Mouse (Mus musculus): ENCODE data around the gene Ntsr2.
"Not testable (repeated sequence)": the region's sequence is repeated elsewhere in the genome, so short reads cannot be mapped to it uniquely, and the experiment has no call there.

The Ntsr2 gene

GRCm38 (mm10) chr12:16648273-16648672 lies 4.9 kb upstream of the Ntsr2 start:
- no peak for DNase-seq (ENCODE audit: low spot score in 2 of 2)

DNA sequence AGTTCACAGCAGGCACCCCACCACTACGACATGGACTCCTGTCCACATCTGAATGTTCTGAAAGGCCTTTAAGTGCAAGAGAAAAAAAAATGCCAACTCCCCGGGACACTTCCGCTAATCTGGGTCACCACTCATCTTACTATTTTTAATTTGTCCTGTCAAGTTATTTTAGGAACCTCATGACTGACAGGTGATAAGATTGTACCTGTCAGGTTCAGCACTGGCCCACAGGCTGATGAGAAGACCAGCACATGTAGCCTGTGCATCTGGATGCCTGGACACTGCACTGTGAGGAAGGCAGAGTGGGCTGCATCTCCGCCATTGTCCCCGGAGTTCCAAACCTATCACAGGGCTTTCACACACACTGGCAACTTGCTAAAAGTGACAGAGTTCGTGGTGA lies 3.4 kb upstream of the Ntsr2 start:
- DNase-seq (ENCODE audit: low spot score in 2 of 2): no peak

DNA sequence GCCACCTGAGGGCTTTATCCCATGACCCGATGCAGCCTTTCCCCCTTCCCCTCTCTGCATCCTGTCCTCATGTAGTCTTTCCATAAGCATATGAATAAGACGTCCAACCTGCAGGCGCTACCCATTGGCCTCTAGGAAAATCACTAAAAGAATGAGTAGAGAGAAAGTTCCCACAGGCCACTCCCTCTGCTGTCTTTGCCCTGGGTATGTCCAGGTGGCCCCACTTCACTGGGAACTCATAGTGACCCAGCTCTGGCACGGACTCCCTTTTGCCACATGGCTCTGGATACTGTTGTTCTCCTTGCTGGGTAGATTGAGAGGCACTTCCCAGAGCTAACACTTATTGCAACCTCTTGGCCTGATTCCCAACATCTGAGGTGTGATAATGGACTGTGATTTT lies 2.4 kb downstream of the Ntsr2 start:
- no peak for DNase-seq (ENCODE audit: low spot score in 2 of 2)

DNA sequence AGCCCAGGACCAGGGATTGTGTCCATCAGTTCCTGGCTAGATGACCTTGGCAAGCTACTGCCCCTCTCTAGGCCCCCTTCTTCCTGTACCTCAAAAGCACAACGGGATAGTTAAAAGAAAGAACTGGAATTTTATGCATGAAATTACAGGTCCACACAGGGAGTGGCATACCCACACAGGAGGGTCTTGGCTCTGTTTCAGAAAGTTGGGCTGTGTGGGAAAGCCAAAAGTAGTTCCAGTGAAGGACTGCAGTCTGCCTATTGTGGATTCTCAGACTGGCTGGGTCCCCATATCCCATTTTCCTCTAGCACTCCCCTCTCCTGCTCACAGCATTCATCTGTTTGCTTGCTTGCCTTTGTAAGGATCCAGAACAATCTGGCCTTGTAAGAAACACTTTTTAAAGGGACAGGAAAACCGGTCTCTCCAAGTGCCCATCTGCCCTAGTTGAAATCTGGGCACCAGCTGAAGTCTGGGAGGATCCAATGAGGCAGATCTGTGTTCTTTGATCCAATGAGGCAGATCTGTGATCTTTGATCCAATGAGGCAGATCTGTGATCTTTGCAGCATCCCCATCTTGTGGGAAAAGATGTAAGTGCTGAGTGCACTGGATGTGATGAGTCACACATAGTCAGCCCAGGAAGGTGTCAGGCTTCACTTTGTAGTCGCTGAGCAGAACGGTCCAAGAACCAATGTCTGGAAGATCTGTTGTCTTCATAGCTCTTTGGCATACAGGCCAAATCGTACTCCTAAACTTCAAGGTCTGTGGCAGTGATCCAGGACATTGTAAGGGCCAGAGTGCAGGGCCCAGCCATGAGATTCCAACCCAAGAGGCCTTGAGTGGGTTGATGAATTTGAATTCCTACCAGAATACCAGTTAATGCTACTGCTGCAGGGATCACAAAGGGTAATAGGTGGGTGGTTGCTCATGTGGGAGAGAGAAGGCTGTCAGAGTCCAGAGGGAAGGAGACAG lies 4.0 kb downstream of the Ntsr2 start:
- DNase-seq (ENCODE audit: low spot score in 2 of 2): no peak

DNA sequence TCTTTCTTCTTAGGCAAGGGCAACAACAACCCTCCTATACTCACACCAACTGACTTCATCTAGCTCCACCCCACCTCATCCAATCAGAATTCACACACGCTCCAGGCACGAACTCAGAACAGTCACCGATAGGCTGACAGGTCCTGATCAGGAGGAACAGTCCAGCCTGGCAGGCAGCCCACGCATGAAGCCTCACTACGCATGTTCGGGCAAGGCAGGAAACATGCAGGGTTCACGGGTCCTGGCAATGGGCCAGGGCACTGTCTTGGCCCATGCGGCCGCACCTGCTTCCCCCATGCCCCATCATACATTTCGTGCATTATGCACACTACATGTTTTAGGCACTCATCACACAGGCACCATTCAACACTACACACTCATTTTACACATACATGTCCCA lies 8.3 kb downstream of the Ntsr2 start:
- DNase-seq (ENCODE audit: low spot score in 2 of 2): no peak

DNA sequence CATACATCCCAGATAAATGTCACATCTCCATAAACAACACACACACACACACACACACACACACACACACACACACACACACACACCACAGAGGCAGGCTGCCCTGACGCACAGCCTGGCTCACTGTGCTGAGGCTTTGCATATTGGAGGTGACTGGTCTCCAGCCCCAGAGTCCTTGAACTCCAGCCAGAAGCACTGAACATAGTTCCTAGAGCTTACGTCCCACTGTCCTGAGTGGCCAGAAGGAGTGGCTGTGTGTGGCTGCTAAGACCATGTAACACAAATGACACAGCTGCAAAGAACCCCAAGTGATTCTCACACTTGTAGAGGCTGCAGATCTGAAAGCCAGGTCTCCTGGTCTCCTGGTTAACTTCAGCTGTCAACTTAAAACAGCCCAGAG lies 8.8 kb downstream of the Ntsr2 start:
- no peak for DNase-seq (ENCODE audit: low spot score in 2 of 2)

DNA sequence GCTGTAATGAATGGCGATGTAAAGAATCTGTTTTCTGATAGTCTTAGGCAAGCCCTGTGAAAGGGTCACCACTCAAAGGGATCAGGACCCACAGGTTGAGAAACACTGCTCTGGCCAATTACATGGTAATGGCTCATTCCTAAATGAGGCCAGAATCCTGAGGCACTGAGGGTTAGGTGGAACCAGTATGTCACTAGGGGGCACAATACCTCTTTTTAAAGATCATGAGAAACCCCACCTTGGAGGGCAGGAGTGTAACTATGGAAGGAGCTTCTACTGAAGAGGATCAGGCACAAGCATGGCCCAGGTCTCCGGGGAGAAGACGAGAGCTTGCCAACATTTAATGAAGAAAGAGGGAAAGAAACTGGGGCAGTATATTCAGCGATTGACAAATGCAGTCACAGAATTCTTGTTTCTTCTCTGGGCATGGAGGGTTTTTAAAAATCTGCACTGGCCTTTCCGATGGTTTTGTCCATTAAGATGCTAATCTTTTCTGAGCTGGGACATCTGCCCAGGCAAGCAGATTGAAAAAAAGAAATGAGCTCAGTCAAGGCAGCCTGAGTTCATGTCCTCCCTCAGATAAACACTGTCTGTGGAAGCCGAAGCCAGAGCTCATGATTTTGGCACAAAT lies 9.9 kb downstream of the Ntsr2 start:
- no peak for DNase-seq (ENCODE audit: low spot score in 2 of 2)

GRCm38 (mm10) chr12:16665022-16665421 lies 11.8 kb downstream of the Ntsr2 start:
- no peak for DNase-seq (ENCODE audit: low spot score in 2 of 2)

GRCm38 (mm10) chr12:16669176-16669575 lies 16.0 kb downstream of the Ntsr2 start:
- DNase-seq (ENCODE audit: low spot score in 2 of 2): no peak

DNA sequence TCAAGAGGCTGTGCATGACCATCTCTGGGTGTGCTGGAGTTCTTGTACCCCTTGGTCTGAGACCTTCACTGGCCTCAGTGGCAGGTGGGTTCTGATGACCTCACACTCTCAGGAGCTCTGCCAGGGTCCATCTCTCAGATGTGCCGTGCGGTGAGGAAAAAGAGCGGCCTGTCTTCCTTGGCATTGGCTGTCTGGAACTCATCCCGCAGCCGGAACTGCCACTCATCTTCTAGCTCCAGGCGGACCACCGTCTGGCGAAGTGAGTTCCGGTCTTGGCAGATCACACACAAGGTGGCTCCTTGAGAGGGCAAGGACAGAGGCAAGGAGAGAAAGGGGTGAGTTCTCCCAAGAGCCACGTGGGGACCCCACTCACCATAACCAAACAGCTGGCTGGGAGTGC lies 19.1 kb downstream of the Ntsr2 start:
- no peak for DNase-seq (ENCODE audit: low spot score in 2 of 2)

GRCm38 (mm10) chr12:16690631-16691030 lies 37.4 kb downstream of the Ntsr2 start:
- no peak for DNase-seq (ENCODE audit: low spot score in 2 of 2)

DNA sequence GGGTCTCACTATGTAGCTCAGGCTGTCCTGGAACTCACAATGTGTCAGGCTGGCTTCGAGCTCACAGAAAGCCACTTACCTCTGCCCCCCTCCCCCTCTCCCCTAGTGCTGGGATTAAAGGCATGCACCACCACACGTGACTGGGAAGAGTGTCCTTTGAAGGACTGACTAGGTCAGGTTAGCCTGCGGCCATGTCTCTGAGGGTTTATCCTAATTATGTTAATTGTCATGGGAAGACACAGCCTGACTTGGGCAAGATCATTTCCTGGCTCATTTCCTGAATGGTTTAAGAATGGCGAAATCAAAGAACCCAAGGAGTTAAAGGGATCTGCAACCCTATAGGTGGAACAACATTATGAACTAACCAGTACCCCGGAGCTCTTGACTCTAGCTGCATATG lies 41.6 kb downstream of the Ntsr2 start:
- no peak for DNase-seq (ENCODE audit: low spot score in 2 of 2)

GRCm38 (mm10) chr12:16695252-16695651 lies 42.1 kb downstream of the Ntsr2 start:
- DNase-seq (ENCODE audit: low spot score in 2 of 2): not testable (repeated sequence)

DNA sequence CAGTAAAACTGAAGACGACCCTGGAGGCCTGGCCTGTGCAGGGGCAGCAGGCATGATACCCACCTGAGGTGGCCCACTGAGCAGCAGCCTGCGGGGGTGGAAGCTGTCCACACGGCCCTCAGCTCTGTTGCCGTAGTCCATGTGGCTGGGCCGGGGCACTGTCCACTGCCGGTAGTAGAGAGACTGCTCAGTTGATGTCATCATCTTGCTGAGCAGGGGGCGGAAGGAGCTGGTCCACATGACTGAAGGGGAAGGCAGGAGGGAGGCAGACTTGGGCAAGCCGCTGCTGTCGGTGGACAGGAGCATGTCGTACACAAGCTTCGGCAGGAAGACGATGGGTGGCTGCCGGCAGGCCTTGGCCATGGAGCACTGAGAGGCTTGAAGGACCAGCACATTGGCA lies 43.0 kb downstream of the Ntsr2 start:
- no peak for DNase-seq (ENCODE audit: low spot score in 2 of 2)

GRCm38 (mm10) chr12:16698691-16699090 lies 45.5 kb downstream of the Ntsr2 start:
- no peak for DNase-seq (ENCODE audit: low spot score in 2 of 2)

All from urinary bladder, adult 18-20 months (tissue).